In the genomic region with DNA sequence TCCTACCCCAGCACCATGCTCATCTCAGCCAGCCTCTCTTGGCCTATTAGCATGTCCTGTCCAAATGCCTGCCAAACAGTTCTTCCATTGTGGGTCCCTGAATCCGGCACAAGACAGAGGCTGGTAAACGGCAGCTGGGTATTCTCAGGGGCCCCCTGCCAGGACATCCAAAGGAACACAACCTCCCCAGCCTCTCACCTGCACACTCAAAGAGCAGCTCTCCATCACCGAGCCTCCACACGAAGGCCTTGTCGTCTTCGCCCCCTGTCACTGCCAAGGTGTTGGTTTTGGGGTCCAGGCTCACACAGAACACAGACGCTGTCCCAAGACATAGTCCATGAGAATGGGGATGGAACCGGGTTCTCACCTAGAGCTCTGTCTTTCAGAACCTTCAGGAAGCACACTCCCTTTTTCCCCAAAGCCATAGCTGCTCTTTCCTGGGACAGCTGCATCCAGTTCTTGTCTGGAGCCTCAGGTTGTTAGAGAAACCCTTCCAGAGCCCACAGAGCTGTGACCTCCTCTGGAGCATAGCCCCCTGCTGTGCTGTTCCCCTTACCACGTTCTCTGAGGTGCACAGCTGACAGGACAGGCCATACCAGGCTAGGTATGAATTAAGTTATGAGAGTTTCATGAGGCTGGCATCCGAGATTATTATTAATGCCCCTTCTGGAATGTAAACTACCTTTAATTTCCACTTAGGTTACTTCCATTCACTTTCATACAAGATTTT, we compare ENCODE assay signal across 13 mouse cellular contexts. TPM values are rescaled to one million over a fixed set of nuclear protein-coding genes. Genes with fewer than 3 reads are reported as not detected.
DNase-seq lines count a peak whose midpoint lies in the region; ATAC-seq and TF ChIP-seq lines count a peak whose summit lies in the region.
"Had no signal": no experiment of that assay in that cellular context is flagged by ENCODE, and none has a peak within 500 bp of the region (broad histone marks: within the 10 kb centered on the region; RNA-seq: fewer than 3 reads in every experiment).

No protein-coding gene starts in this region.

- no peak for ATAC-seq in forebrain, embryonic 13.5 days
- ATAC-seq in forebrain, embryonic 12.5 days (ENCODE audit: low FRiP score): no peak
- ATAC-seq in lung, embryonic 16.5 days (ENCODE audit: low read depth): no peak
- no peak for ATAC-seq in hindbrain, embryonic 16.5 days
- no peak for ATAC-seq in midbrain, postnatal 0 days (ENCODE audit: low FRiP score)
- ATAC-seq: CD4-positive, CD25-positive, alpha-beta regulatory T cell, adult 4 months had no signal

- H3K9me3 ChIP-seq in forebrain, embryonic 13.5 days (replicated peaks): no peaks in the 10 kb centered on the region
- H3K9me3 ChIP-seq in forebrain, embryonic 12.5 days: no peaks in the 10 kb centered on the region
- no peaks in the 10 kb centered on the region for H3K9me3 ChIP-seq in lung, embryonic 16.5 days (ENCODE audit: control insufficient read depth, low read length)
- no peaks in the 10 kb centered on the region for H3K9me3 ChIP-seq in hindbrain, embryonic 16.5 days (ENCODE audit: control insufficient read depth, low read length)
- H3K9me3 ChIP-seq in midbrain, postnatal 0 days (ENCODE audit: low read length): no peaks in the 10 kb centered on the region

- no peak overlapping the region for H3K9ac ChIP-seq in forebrain, embryonic 13.5 days
- H3K9ac ChIP-seq in forebrain, embryonic 12.5 days: no peak overlapping the region
- 0 out of 2 replicates have a peak overlapping the region, but pooled peaks have one; percentile 44 for H3K9ac ChIP-seq in lung, embryonic 16.5 days (ENCODE audit: low read length)
- no peak overlapping the region for H3K9ac ChIP-seq in hindbrain, embryonic 16.5 days (ENCODE audit: low read depth, low read length)
- no peak overlapping the region for H3K9ac ChIP-seq in midbrain, postnatal 0 days (replicated peaks; ENCODE audit: low read length, poor library complexity, severe bottlenecking)

- H3K4me2 ChIP-seq in forebrain, embryonic 13.5 days: peak overlapping the region; percentile 88; the same call in 1 of the 2 replicates
- no peak overlapping the region for H3K4me2 ChIP-seq in forebrain, embryonic 12.5 days
- no peak overlapping the region for H3K4me2 ChIP-seq in lung, embryonic 16.5 days (ENCODE audit: low read depth, low read length)
- H3K4me2 ChIP-seq in hindbrain, embryonic 16.5 days (ENCODE audit: low read length): peak overlapping the region; percentile 90
- H3K4me2 ChIP-seq in midbrain, postnatal 0 days (ENCODE audit: low read depth, low read length, poor library complexity, severe bottlenecking): peak overlapping the region; percentile 69; the same call in 1 of the 2 replicates

- H3K27me3 ChIP-seq in forebrain, embryonic 13.5 days: no peaks in the 10 kb centered on the region
- no peaks in the 10 kb centered on the region for H3K27me3 ChIP-seq in forebrain, embryonic 12.5 days
- H3K27me3 ChIP-seq in lung, embryonic 16.5 days (ENCODE audit: control insufficient read depth, insufficient read depth, low read depth, low read length): no peaks in the 10 kb centered on the region
- H3K27me3 ChIP-seq in hindbrain, embryonic 16.5 days (replicated peaks; ENCODE audit: control insufficient read depth, insufficient read depth, low read length): no peaks in the 10 kb centered on the region
- no peaks in the 10 kb centered on the region for H3K27me3 ChIP-seq in midbrain, postnatal 0 days (ENCODE audit: insufficient read depth, low read length)

- 91% methylated on average over 10 of the region's 10 CpGs for WGBS in forebrain, embryonic 13.5 days
- 90% methylated on average over 10 of the region's 10 CpGs for WGBS in forebrain, embryonic 12.5 days
- WGBS in lung, embryonic 16.5 days: 87% methylated on average over 10 of the region's 10 CpGs
- 83% methylated on average over 10 of the region's 10 CpGs for WGBS in hindbrain, embryonic 16.5 days
- 86% methylated on average over 10 of the region's 10 CpGs for WGBS in midbrain, postnatal 0 days

- no peak for TF ChIP-seq CTCF in midbrain, postnatal 0 days (IDR thresholded peaks at IDR 0.05)

- H3K4me3 ChIP-seq in forebrain, embryonic 13.5 days: no peak overlapping the region
- no peak overlapping the region for H3K4me3 ChIP-seq in forebrain, embryonic 12.5 days (replicated peaks)
- no peak overlapping the region for H3K4me3 ChIP-seq in lung, embryonic 16.5 days (ENCODE audit: low read length)
- no peak overlapping the region for H3K4me3 ChIP-seq in hindbrain, embryonic 16.5 days (ENCODE audit: low read length)
- no peak overlapping the region for H3K4me3 ChIP-seq in midbrain, postnatal 0 days (ENCODE audit: low read depth, low read length)

- no peak overlapping the region for H3K27ac ChIP-seq in forebrain, embryonic 13.5 days
- no peak overlapping the region for H3K27ac ChIP-seq in forebrain, embryonic 12.5 days
- no peak overlapping the region for H3K27ac ChIP-seq in lung, embryonic 16.5 days (ENCODE audit: low read length)
- H3K27ac ChIP-seq in hindbrain, embryonic 16.5 days (ENCODE audit: low read depth, low read length): no peak overlapping the region
- no peak overlapping the region for H3K27ac ChIP-seq in midbrain, postnatal 0 days (ENCODE audit: low read depth, low read length)

- intact Hi-C loops in left cerebral cortex, postnatal 36 days (cut with DNase I): loop anchor here (10.0 kb wide), 2 partner anchors 172 to 302 kb away; a partner anchor contains a TSS

- H3K36me3 ChIP-seq in forebrain, embryonic 13.5 days (ENCODE audit: poor library complexity, severe bottlenecking): peaks cover 48% of the 10 kb centered on the region
- peaks cover 47% of the 10 kb centered on the region for H3K36me3 ChIP-seq in forebrain, embryonic 12.5 days (replicated peaks)
- H3K36me3 ChIP-seq in lung, embryonic 16.5 days (ENCODE audit: control insufficient read depth, insufficient read depth, low read length): peaks cover 33% of the 10 kb centered on the region
- H3K36me3 ChIP-seq in hindbrain, embryonic 16.5 days (ENCODE audit: control insufficient read depth, insufficient read depth, low read length): peaks cover 23% of the 10 kb centered on the region
- peaks cover 34% of the 10 kb centered on the region for H3K36me3 ChIP-seq in midbrain, postnatal 0 days (ENCODE audit: insufficient read depth, low read length)

- H3K4me1 ChIP-seq in forebrain, embryonic 13.5 days: peaks cover 21% of the 10 kb centered on the region
- H3K4me1 ChIP-seq in forebrain, embryonic 12.5 days: peaks cover 26% of the 10 kb centered on the region
- peaks cover 20% of the 10 kb centered on the region for H3K4me1 ChIP-seq in lung, embryonic 16.5 days (replicated peaks; ENCODE audit: control insufficient read depth, insufficient read depth, low read length)
- H3K4me1 ChIP-seq in hindbrain, embryonic 16.5 days (ENCODE audit: control insufficient read depth, insufficient read depth, low read depth, low read length): peaks cover 21% of the 10 kb centered on the region
- peaks cover 4% of the 10 kb centered on the region; the same call in 1 of the 2 replicates for H3K4me1 ChIP-seq in midbrain, postnatal 0 days (ENCODE audit: insufficient read depth, low read length)

- no peak for DNase-seq in lung, postnatal 25 days (ENCODE audit: low spot score)
- no peak for DNase-seq in midbrain, postnatal 0 days (ENCODE audit: low spot score)
- no peak for DNase-seq in layer of hippocampus, adult 11-12 months (ENCODE audit: low spot score)
- no peak for DNase-seq in left cerebral cortex, postnatal 36 days (ENCODE audit: low spot score in 2 of 2)
- DNase-seq: kidney, adult 8-10 months; right cerebral cortex, postnatal 4 days; thymus, postnatal 36 days had no signal

RNA-seq across cellular contexts. Expression of a gene that starts 1.5 kb away (rescaled TPM):
- 195 and 211 TPM in 2 replicates for polyA plus RNA-seq in forebrain, embryonic 13.5 days (2015; fragmentation: Nextera tagmentation; extraction: Ambion mirVana)
- polyA plus RNA-seq in forebrain, embryonic 12.5 days (2016; fragmentation: Nextera tagmentation; extraction: Ambion mirVana): 184 and 190 TPM in 2 replicates
- polyA plus RNA-seq in lung, embryonic 16.5 days (2015; fragmentation: Nextera tagmentation; extraction: Ambion mirVana): 252 and 267 TPM in 2 replicates
- polyA plus RNA-seq in hindbrain, embryonic 16.5 days (2015; fragmentation: Nextera tagmentation; extraction: Ambion mirVana): 237 and 241 TPM in 2 replicates
- 139 and 148 TPM in 2 replicates for total RNA-seq in midbrain, postnatal 0 days (2014; rRNA removed)
- 203 and 216 TPM in 2 replicates for polyA plus RNA-seq in midbrain, postnatal 0 days (2015; fragmentation: Nextera tagmentation; extraction: Ambion mirVana)
- 100 to 1,000 TPM; 139 to 143 TPM for total RNA-seq in left cerebral cortex, postnatal 36 days (2021)

RNA-seq across cellular contexts. Expression of a gene that starts 1.7 kb away (rescaled TPM):
- 94.5 and 96.1 TPM in 2 replicates for polyA plus RNA-seq in forebrain, embryonic 13.5 days (2015; fragmentation: Nextera tagmentation; extraction: Ambion mirVana)
- 87.5 and 88.9 TPM in 2 replicates for polyA plus RNA-seq in forebrain, embryonic 12.5 days (2016; fragmentation: Nextera tagmentation; extraction: Ambion mirVana)
- polyA plus RNA-seq in lung, embryonic 16.5 days (2015; fragmentation: Nextera tagmentation; extraction: Ambion mirVana): 123 and 126 TPM in 2 replicates
- 166 and 167 TPM in 2 replicates for polyA plus RNA-seq in hindbrain, embryonic 16.5 days (2015; fragmentation: Nextera tagmentation; extraction: Ambion mirVana)
- 101 and 116 TPM in 2 replicates for total RNA-seq in midbrain, postnatal 0 days (2014; rRNA removed)
- 135 and 140 TPM in 2 replicates for polyA plus RNA-seq in midbrain, postnatal 0 days (2015; fragmentation: Nextera tagmentation; extraction: Ambion mirVana)
- total RNA-seq in left cerebral cortex, postnatal 36 days (2021): 100 to 1,000 TPM; 151 to 166 TPM

RNA-seq across cellular contexts. Expression of a gene that starts 4.7 kb away (rescaled TPM):
- not detected in 2 replicates for polyA plus RNA-seq in forebrain, embryonic 13.5 days (2015; fragmentation: Nextera tagmentation; extraction: Ambion mirVana)
- 0.18 and 0.29 TPM in 2 replicates for polyA plus RNA-seq in forebrain, embryonic 12.5 days (2016; fragmentation: Nextera tagmentation; extraction: Ambion mirVana)
- polyA plus RNA-seq in lung, embryonic 16.5 days (2015; fragmentation: Nextera tagmentation; extraction: Ambion mirVana): 0.19 and 0.40 TPM in 2 replicates
- 0.20 TPM in 1 of 2 replicates, not detected in the other for polyA plus RNA-seq in hindbrain, embryonic 16.5 days (2015; fragmentation: Nextera tagmentation; extraction: Ambion mirVana)
- 0.52 TPM in 1 of 2 replicates, not detected in the other for total RNA-seq in midbrain, postnatal 0 days (2014; rRNA removed)
- 0.16 TPM in 1 of 2 replicates, not detected in the other for polyA plus RNA-seq in midbrain, postnatal 0 days (2015; fragmentation: Nextera tagmentation; extraction: Ambion mirVana)
- not detected for total RNA-seq in left cerebral cortex, postnatal 36 days (2021)
- total RNA-seq: left cerebral cortex, postnatal 10 days had no signal

RNA-seq across cellular contexts. Expression of a gene that starts 22.4 kb away (rescaled TPM):
- polyA plus RNA-seq in forebrain, embryonic 13.5 days (2015; fragmentation: Nextera tagmentation; extraction: Ambion mirVana): 4.3 and 4.4 TPM in 2 replicates
- polyA plus RNA-seq in forebrain, embryonic 12.5 days (2016; fragmentation: Nextera tagmentation; extraction: Ambion mirVana): 6.7 and 7.9 TPM in 2 replicates
- polyA plus RNA-seq in lung, embryonic 16.5 days (2015; fragmentation: Nextera tagmentation; extraction: Ambion mirVana): 57.9 and 63.0 TPM in 2 replicates
- polyA plus RNA-seq in hindbrain, embryonic 16.5 days (2015; fragmentation: Nextera tagmentation; extraction: Ambion mirVana): 11.7 and 12.2 TPM in 2 replicates
- 9.8 and 20.7 TPM in 2 replicates for total RNA-seq in midbrain, postnatal 0 days (2014; rRNA removed)
- 9.8 and 10.5 TPM in 2 replicates for polyA plus RNA-seq in midbrain, postnatal 0 days (2015; fragmentation: Nextera tagmentation; extraction: Ambion mirVana)
- total RNA-seq in left cerebral cortex, postnatal 36 days (2021): 10 to 100 TPM; 21.5 to 26.4 TPM

RNA-seq across cellular contexts. Expression of a gene that starts 47.2 kb away (rescaled TPM):
- 367 and 371 TPM in 2 replicates for polyA plus RNA-seq in forebrain, embryonic 13.5 days (2015; fragmentation: Nextera tagmentation; extraction: Ambion mirVana)
- polyA plus RNA-seq in forebrain, embryonic 12.5 days (2016; fragmentation: Nextera tagmentation; extraction: Ambion mirVana): 356 and 369 TPM in 2 replicates
- polyA plus RNA-seq in lung, embryonic 16.5 days (2015; fragmentation: Nextera tagmentation; extraction: Ambion mirVana): 418 and 448 TPM in 2 replicates
- 411 and 415 TPM in 2 replicates for polyA plus RNA-seq in hindbrain, embryonic 16.5 days (2015; fragmentation: Nextera tagmentation; extraction: Ambion mirVana)
- total RNA-seq in midbrain, postnatal 0 days (2014; rRNA removed): 149 and 183 TPM in 2 replicates
- polyA plus RNA-seq in midbrain, postnatal 0 days (2015; fragmentation: Nextera tagmentation; extraction: Ambion mirVana): 442 and 464 TPM in 2 replicates
- 100 to 1,000 TPM; 259 to 262 TPM for total RNA-seq in left cerebral cortex, postnatal 36 days (2021)

Comparison
In these comparisons a context has a peak if more than half of its experiments do, and no peak if none do; other contexts are left out.
1. H3K4me2 ChIP-seq: peak in forebrain, embryonic 13.5 days (single experiment), hindbrain, embryonic 16.5 days (single experiment) and midbrain, postnatal 0 days (single experiment); none in forebrain, embryonic 12.5 days (single experiment) and lung, embryonic 16.5 days (single experiment).